Mouse (Mus musculus) limb, embryonic 10.5 days (tissue): ENCODE data around the gene Gstt1. TPM values are rescaled to one million over a fixed set of nuclear protein-coding genes. Genes with fewer than 3 reads are reported as not detected.
A peak's percentile ranks its signal among the peaks of the same experiment; 100 is the strongest.

Source experiments
- DNase-seq: peaks from one replicate; pipeline ENCODE4 v3.0.0-alpha.2; 2017; ENCODE audit warnings: low spot score
- H3K27ac ChIP-seq: fragments of 300-500 bp; sonication (generic); 2 replicates; pipeline ENCODE4 v1.5.1; 2016; ENCODE audit warnings: mild to moderate bottlenecking
- H3K27me3 ChIP-seq: fragments of 300-500 bp; sonication (generic); 2 replicates; pipeline ENCODE4 v1.6.1; 2016; ENCODE audit warnings: low read depth, mild to moderate bottlenecking; ENCODE audit not compliant: poor library complexity, severe bottlenecking
- H3K36me3 ChIP-seq: fragments of 300-500 bp; sonication (generic); 2 replicates; pipeline ENCODE4 v1.6.1; 2016; ENCODE audit warnings: mild to moderate bottlenecking, moderate library complexity
- H3K4me1 ChIP-seq: fragments of 300-500 bp; sonication (generic); 2 replicates; pipeline ENCODE4 v1.6.1; 2016
- H3K4me3 ChIP-seq: fragments of 300-500 bp; sonication (generic); 2 replicates; pipeline ENCODE4 v1.5.1; 2016; ENCODE audit warnings: mild to moderate bottlenecking, moderate library complexity
- H3K9me3 ChIP-seq: fragments of 300-500 bp; sonication (generic); replicated peaks from 2 replicates; pipeline ENCODE4 v1.6.1; 2016; ENCODE audit warnings: mild to moderate bottlenecking
- WGBS: fragments of 180-500 bp; shearing (Covaris S2); methylation state at CpG from one replicate; pipeline ENCODE4 v1.1.7; 2016; 5-methylcytosine and 5-hydroxymethylcytosine counted together
- polyA plus RNA-seq: library from polyadenylated mRNA; unstranded; fragments of >200 nt; fragmentation: Nextera tagmentation; extraction: Ambion mirVana; gene quantifications from 2 replicates; pipeline ENCODE4 v1.2.1, GENCODE M21; 2016

The Gstt1 gene
- polyA plus RNA-seq, 1 experiment from 2014 or later = 3.8 TPM

- Histone ChIP-seq H3K4me3 (no peak overlapping the region), H3K9me3 (no peaks in the 10 kb centered on the region), H3K36me3 (no peaks in the 10 kb centered on the region), H3K4me1 (peaks cover 21% of the 10 kb centered on the region), H3K27ac (no peak overlapping the region), H3K27me3 (peaks cover 30% of the 10 kb centered on the region)
- 96% methylated on average over 2 of the region's 2 CpGs for WGBS
- no peak for DNase-seq
Observed at GRCm38 (mm10) chr10:75830275-75830670, 31.9 kb upstream of the Gstt1 start.

DNA sequence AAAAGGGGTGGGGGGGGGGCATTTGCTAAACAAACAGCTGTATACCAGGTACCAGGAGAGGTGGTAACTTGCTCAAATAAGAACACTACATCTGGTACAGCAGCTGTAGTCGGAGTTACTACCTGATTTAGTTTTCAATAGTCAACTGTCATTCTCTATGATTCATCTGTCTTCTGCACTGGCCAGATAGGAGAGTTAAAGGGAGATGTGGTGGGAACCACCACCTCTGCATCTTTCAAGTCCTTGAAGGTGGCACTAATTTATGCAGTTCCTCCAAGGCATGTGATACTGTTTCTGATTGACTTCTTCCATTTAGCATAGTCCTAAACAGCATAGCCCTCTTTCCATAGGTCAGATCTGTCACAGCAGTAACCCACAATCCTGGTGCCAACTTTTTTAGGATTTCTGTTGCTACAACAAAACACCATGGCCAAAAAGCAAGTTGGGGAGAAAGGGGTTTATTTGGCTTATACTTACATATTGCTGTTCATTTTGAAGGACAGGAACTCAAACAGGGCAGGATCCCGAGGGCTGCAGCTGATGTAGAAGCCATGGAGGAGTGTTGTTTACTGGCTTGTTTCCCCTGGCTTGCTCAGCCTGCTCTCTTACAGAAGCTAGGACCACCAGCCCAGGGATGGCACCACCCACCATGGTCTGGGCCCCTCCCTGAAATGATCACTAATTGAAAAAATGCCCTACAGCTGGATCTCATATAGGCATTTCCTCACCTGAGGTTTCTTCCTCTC, 31.3 kb upstream of the Gstt1 start:
- Histone ChIP-seq H3K4me1 (peaks cover 18% of the 10 kb centered on the region), H3K27ac (no peak overlapping the region), H3K4me3 (no peak overlapping the region), H3K9me3 (no peaks in the 10 kb centered on the region), H3K27me3 (peaks cover 30% of the 10 kb centered on the region), H3K36me3 (no peaks in the 10 kb centered on the region)
- DNase-seq = no peak
- WGBS = 83% methylated on average over 2 of the region's 2 CpGs

DNA sequence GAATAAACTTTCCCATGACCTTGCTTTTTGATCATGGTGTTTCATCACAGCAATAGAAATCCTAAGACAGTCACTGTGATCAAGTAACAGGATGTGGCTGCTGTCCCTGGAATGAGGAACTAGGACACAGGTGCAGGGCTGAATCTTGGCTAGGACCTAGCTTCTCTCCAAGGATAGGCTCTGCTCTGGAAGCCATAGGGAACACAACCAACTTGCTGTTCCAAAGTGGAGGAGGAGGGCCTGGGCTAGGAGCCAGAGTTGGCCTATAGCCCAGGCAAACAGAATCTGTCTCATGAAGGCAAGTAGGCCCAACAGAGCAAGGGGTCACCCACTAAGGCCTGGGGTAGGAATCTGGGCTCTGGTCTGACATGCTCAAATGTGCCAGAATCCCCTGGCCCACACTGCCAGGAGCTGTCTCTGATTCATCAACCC, 30.1 kb upstream of the Gstt1 start:
- peaks cover 18% of the 10 kb centered on the region for H3K27me3 ChIP-seq
- peaks cover 6% of the 10 kb centered on the region for H3K4me1 ChIP-seq
- H3K27ac ChIP-seq = no peak overlapping the region
- no peak overlapping the region for H3K4me3 ChIP-seq
- DNase-seq = no peak
- H3K9me3 ChIP-seq = no peaks in the 10 kb centered on the region
- H3K36me3 ChIP-seq = no peaks in the 10 kb centered on the region

- peaks cover 2% of the 10 kb centered on the region; the same call in 1 of the 2 replicates for H3K4me1 ChIP-seq
- no peaks in the 10 kb centered on the region for H3K36me3 ChIP-seq
- H3K4me3 ChIP-seq = no peak overlapping the region
- 88% methylated on average over 4 of the region's 4 CpGs for WGBS
- DNase-seq = no peak
- no peak overlapping the region for H3K27ac ChIP-seq
- H3K27me3 ChIP-seq = peaks cover 11% of the 10 kb centered on the region
- H3K9me3 ChIP-seq = no peaks in the 10 kb centered on the region
Observed at GRCm38 (mm10) chr10:75827668-75828360, 29.4 kb upstream of the Gstt1 start.

GRCm38 (mm10) chr10:75824530-75824929, 26.1 kb upstream of the Gstt1 start:
- Histone ChIP-seq H3K27ac (no peak overlapping the region), H3K27me3 (no peaks in the 10 kb centered on the region), H3K4me3 (no peak overlapping the region), H3K9me3 (no peaks in the 10 kb centered on the region), H3K4me1 (no peaks in the 10 kb centered on the region), H3K36me3 (no peaks in the 10 kb centered on the region)
- no peak for DNase-seq
- 91% methylated on average over 4 of the region's 4 CpGs for WGBS

DNA sequence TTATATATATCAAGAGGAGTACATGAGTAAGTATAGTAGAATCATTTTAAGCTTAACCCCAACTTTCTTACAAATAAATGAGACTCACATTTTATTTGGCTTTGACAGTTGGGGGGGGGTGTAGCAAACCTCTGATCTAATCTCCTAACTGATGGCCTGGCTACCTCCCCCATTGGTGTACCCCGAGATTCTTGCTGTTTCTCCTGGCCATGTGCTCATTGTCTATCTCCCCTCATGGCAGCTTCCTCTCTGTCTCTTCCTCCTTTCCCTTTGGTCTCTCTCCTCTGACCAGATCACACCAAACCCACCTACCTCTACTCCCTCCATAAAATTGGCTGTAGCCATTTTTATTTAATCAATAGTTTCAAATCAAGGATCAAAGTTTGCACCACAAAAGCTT, 25.4 kb upstream of the Gstt1 start:
- no peaks in the 10 kb centered on the region for H3K9me3 ChIP-seq
- 100% methylated on average over 1 of the region's 1 CpGs for WGBS
- H3K27ac ChIP-seq = no peak overlapping the region
- DNase-seq = no peak
- H3K27me3 ChIP-seq = no peaks in the 10 kb centered on the region
- H3K36me3 ChIP-seq = no peaks in the 10 kb centered on the region
- H3K4me3 ChIP-seq = no peak overlapping the region
- H3K4me1 ChIP-seq = no peaks in the 10 kb centered on the region

DNA sequence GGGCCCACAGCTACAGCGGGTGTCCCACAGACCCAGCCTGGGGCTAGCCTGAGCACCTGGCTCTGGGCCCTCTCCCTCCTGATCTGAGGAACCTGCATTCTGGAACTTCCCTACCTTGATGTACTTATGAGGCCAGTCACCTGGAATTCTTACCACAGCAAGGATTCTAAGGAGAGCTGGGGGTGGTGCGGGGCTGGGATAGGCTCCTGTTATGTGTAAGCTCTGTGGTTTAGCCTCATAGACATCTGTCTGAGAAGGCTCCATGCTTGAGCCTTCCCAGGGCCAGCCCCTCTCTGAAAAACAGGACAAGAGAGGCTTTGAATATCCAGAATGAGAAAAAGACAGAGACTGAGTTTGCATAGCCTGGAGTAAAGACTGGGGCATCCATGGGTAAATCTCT, 24.1 kb upstream of the Gstt1 start, which contains the start of gene Gstt4:
Gene Gstt4 (minus strand): TSS at position 101 of the 400 bp plus-strand sequence.
- Histone ChIP-seq H3K27me3 (no peaks in the 10 kb centered on the region), H3K4me1 (no peaks in the 10 kb centered on the region), H3K36me3 (no peaks in the 10 kb centered on the region), H3K27ac (no peak within 1 kb of the TSS), H3K9me3 (no peaks in the 10 kb centered on the region), H3K4me3 (no peak within 1 kb of the TSS)
- no peak for DNase-seq
- 93% methylated on average over 2 of the region's 2 CpGs for WGBS

DNA sequence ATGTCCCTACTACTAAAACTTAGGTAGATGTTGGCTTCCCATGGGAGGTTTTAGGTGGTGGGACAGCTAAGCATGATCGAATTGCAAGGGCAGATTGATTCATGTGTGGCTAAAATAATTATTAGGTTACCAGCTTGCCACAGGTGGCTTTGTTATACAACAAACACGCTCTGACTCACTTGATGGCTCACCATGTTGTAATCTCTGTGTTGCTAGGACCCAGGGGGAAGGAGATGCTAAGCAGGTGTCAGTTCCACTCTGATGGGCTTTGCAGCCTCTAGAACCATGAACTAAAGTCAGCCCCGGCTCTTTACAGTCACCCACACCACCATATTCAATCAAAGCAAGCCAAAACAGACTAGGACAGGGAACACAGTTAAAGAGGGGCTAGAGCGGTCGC, 21.5 kb upstream of the Gstt1 start:
- no peak for DNase-seq
- Histone ChIP-seq H3K4me1 (no peaks in the 10 kb centered on the region), H3K27ac (no peak overlapping the region), H3K27me3 (no peaks in the 10 kb centered on the region), H3K4me3 (no peak overlapping the region), H3K9me3 (no peaks in the 10 kb centered on the region), H3K36me3 (no peaks in the 10 kb centered on the region)
- 87% methylated on average over 5 of the region's 5 CpGs for WGBS

GRCm38 (mm10) chr10:75818641-75819040, 20.3 kb upstream of the Gstt1 start:
- Histone ChIP-seq H3K36me3 (no peaks in the 10 kb centered on the region), H3K4me1 (no peaks in the 10 kb centered on the region), H3K27me3 (no peaks in the 10 kb centered on the region), H3K27ac (no peak overlapping the region), H3K9me3 (no peaks in the 10 kb centered on the region), H3K4me3 (no peak overlapping the region)
- WGBS = 69% methylated on average over 10 of the region's 10 CpGs
- no peak for DNase-seq

DNA sequence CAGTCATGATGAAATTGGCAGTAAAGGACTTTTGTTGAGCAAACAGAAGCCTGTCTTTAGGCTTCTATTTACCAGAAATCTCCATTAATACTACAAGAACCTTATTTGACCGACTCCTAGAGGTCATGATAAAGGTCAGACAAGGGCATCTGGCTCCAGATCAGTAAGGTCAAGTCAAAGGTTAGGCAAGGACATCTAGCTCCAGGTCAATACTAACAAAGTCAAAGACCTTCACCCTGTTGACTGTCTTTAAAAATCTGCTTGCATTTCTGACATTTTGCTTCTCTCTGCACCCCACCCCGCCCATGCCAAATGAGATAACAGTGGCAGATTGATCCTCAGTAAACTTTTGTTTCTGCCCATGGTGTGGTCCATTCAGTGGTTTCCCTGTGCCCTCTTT, 5.8 kb upstream of the Gstt1 start:
- WGBS = 82% methylated on average over 2 of the region's 2 CpGs
- Histone ChIP-seq H3K4me3 (no peak overlapping the region), H3K4me1 (no peaks in the 10 kb centered on the region), H3K27ac (no peak overlapping the region), H3K27me3 (no peaks in the 10 kb centered on the region), H3K9me3 (no peaks in the 10 kb centered on the region), H3K36me3 (no peaks in the 10 kb centered on the region)
- DNase-seq = no peak

GRCm38 (mm10) chr10:75797619-75798175, 687 bp downstream of the Gstt1 start:
- H3K9me3 ChIP-seq = no peaks in the 10 kb centered on the region
- peak overlapping the region; percentile 39; the same call in 1 of the 2 replicates for H3K27ac ChIP-seq
- peak; percentile 41 for DNase-seq
- H3K4me3 ChIP-seq = peak overlapping the region; percentile 52
- peaks cover 29% of the 10 kb centered on the region for H3K4me1 ChIP-seq
- 1% methylated on average over 12 of the region's 12 CpGs for WGBS
- H3K27me3 ChIP-seq = peaks cover 24% of the 10 kb centered on the region
- H3K36me3 ChIP-seq = no peaks in the 10 kb centered on the region

DNA sequence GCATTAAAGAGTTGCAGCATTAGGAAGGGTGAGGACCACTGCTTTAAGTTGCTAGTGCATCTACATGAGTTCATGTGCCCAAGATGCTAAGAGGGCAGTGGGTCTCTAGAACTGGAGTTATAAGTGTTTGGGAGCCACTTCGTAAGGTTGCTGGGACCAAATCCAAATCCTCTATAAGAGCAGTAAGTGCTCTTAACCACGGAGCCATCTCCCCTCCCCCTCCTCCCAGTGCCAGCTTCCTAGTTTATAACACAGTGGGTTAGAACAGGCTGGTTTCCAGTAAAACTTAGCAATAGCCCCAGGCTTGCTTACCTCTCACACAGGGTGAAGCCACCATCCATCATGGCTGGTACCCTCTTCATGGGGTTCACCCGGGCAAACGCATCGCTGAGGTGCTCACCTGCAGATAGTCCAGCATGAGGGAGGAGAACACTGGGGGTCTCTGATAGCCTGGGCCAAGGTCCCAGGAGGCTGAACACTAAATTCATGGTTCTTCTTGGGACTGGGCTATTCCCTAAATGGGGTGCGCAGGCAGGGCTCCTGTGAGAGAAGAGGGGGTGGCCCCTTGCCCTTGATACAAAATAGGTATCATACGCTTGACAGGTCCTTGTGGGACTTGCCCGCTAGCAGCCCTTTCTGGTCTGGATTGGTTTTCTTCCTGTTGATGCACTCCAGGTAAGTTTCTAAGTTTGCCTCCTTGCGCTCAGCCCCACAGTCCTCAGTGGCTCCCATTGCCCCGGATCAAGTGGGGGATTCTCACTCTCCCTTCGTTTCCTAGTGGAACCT, 1.5 kb downstream of the Gstt1 start:
- H3K27me3 ChIP-seq = peaks cover 24% of the 10 kb centered on the region
- H3K4me3 ChIP-seq = peak overlapping the region; percentile 52
- H3K9me3 ChIP-seq = no peaks in the 10 kb centered on the region
- no peaks in the 10 kb centered on the region for H3K36me3 ChIP-seq
- 51% methylated on average over 11 of the region's 11 CpGs for WGBS
- no peak for DNase-seq
- H3K4me1 ChIP-seq = peaks cover 29% of the 10 kb centered on the region
- H3K27ac ChIP-seq = peak overlapping the region; percentile 39; the same call in 1 of the 2 replicates
